Mouse (Mus musculus) forebrain, postnatal 0 days (tissue): ENCODE results near the gene Prss36. TPM values are rescaled to one million over a fixed set of nuclear protein-coding genes. Genes with fewer than 3 reads are reported as not detected.

ENCODE experiments used
- ATAC-seq: fragments of 200-750 bp; cut with Nextera tagmentation; 2 replicates; pipeline ENCODE4 v1.8.0; 2017; ENCODE audit warnings: mild to moderate bottlenecking, moderate library complexity
- DNase-seq: peaks from one replicate; pipeline ENCODE4 v3.0.0-alpha.2; 2015
- H3K27ac ChIP-seq: fragments of 300-500 bp; sonication (generic); 2 replicates; pipeline ENCODE4 v1.5.1; 2014; ENCODE audit warnings: low read depth, mild to moderate bottlenecking, antibody characterized with exemption, low read length, moderate library complexity, mixed read lengths
- H3K27me3 ChIP-seq: fragments of 300-500 bp; sonication (generic); 2 replicates; pipeline ENCODE4 v1.6.1; 2014; ENCODE audit warnings: mild to moderate bottlenecking, low read length, mixed read lengths; ENCODE audit not compliant: insufficient read depth
- H3K36me3 ChIP-seq: fragments of 300-500 bp; sonication (generic); 2 replicates; pipeline ENCODE4 v1.6.1; 2014; ENCODE audit warnings: mild to moderate bottlenecking, moderate library complexity; ENCODE audit not compliant: insufficient read depth
- H3K4me1 ChIP-seq: fragments of 300-500 bp; sonication (generic); 2 replicates; pipeline ENCODE4 v1.6.1; 2014; ENCODE audit warnings: antibody characterized with exemption; ENCODE audit not compliant: insufficient read depth
- H3K4me2 ChIP-seq: fragments of 300-500 bp; sonication (generic); 2 replicates; pipeline ENCODE4 v1.6.1; 2014; ENCODE audit warnings: low read depth, mild to moderate bottlenecking, moderate library complexity
- H3K4me3 ChIP-seq: fragments of 300-500 bp; sonication (generic); 2 replicates; pipeline ENCODE4 v1.5.1; 2014; ENCODE audit warnings: low read depth, low read length, mixed read lengths
- H3K9ac ChIP-seq: fragments of 300-500 bp; sonication (generic); 2 replicates; pipeline ENCODE4 v1.6.1; 2014; ENCODE audit warnings: mild to moderate bottlenecking
- H3K9me3 ChIP-seq: fragments of 300-500 bp; sonication (generic); 2 replicates; pipeline ENCODE4 v1.6.1; 2016; ENCODE audit warnings: low read length
- CTCF ChIP-seq: sonication (generic); IDR thresholded peaks from 2 replicates; pipeline ENCODE4 v1.5.1; 2016; ENCODE audit warnings: antibody characterized with exemption, control low read depth, low read depth
- WGBS: fragments of 180-500 bp; shearing (Covaris S2); extraction: QIAGEN DNeasy Blood & Tissue Kit; methylation state at CpG from one replicate; pipeline ENCODE4 v1.1.7; 2014; 5-methylcytosine and 5-hydroxymethylcytosine counted together
- polyA plus RNA-seq: library from polyadenylated mRNA; unstranded; fragments of >200 nt; fragmentation: Nextera tagmentation; extraction: Ambion mirVana; gene quantifications from 2 replicates; pipeline ENCODE4 v1.2.1, GENCODE M21; 2015
- total RNA-seq: library from RNA; depleted of rRNA; stranded (reverse); fragments of >200 nt; gene quantifications from 2 replicates; pipeline ENCODE4 v1.2.3, GENCODE M21; 2014

Prss36 gene
- total and polyA plus RNA-seq, 2 experiments from 2014 or later = 6.4 to 15.6 TPM

DNA sequence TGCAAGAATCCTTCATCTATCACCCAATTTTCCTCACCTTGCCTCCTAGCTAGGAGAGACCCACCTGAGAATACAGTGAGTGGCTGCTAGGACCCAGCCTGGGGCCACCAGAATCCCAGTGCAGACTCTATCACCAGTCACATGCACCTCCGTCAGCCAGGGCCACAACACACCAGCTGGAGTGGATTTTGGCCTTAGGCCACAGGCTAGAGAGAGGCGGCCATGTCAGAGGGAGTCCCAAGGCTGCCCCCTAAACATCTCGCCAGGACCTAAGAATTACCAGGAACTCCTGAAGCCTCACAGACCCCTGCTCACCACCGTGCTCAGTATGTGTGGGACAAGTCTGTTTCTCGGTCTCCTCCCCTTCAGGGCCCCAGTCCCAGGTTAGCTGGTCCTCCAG lies 12.4 kb downstream of the Prss36 start:
- 87% methylated on average over 5 of the region's 5 CpGs for WGBS
- no peak for DNase-seq

DNA sequence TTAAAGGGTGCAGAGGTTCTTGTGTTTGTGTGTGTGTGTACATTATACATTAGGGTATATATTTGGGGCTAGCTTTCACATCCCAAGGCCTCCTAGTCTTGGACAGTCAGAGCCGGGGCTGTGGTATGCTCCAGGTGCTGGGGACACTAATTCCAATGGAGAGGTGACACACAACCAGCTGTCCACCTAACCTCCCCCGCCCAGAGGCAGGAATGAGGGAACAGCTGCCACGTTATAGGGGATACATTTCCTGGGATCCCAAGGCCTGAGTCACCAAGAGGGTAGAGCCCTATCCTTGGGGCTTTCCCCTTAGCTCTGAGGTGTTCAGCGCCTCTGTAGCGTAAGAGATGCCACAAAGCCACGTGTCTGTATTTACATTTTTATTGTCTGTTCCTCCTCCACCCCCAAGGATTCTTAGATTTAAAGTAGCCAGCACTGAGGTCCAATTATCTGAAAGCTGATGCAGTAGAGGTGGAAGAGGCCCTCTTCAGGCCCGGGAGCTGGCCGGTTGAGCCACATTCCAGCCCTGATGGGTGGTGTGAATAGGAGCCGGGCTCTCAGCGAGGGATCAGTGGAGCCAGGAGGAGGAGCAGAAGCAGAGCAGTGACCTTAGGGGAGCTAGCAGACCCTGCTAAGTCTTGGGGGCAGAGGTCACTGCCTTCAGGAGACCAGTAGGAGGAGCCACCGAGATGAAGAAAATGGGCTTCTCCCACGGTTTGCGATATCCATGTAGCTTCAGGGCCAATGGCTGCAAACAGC lies 14.1 kb downstream of the Prss36 start:
- WGBS = 24% methylated on average over 13 of the region's 13 CpGs
- Histone ChIP-seq H3K27me3 (peaks cover 10% of the 10 kb centered on the region; the same call in 1 of the 2 replicates), H3K4me3 (no peak overlapping the region), H3K9ac (no peak overlapping the region), H3K36me3 (no peaks in the 10 kb centered on the region), H3K4me2 (no peak overlapping the region), H3K9me3 (no peaks in the 10 kb centered on the region), H3K27ac (no peak overlapping the region), H3K4me1 (0 out of 2 replicates have a peak, but pooled peaks cover 3% of the 10 kb centered on the region)
- no peak for ATAC-seq
- no peak for DNase-seq
- no peak for TF ChIP-seq CTCF

More for the DNA sequence above, 12.4 kb downstream of the Prss36 start:
- no peak for ATAC-seq
- H3K9me3 ChIP-seq = no peaks in the 10 kb centered on the region
- no peak overlapping the region for H3K4me2 ChIP-seq
- peaks cover 4% of the 10 kb centered on the region; the same call in 1 of the 2 replicates for H3K27me3 ChIP-seq
- H3K27ac ChIP-seq = no peak overlapping the region
- TF ChIP-seq CTCF = no peak
- H3K36me3 ChIP-seq = no peaks in the 10 kb centered on the region
- H3K4me1 ChIP-seq = 0 out of 2 replicates have a peak, but pooled peaks cover 3% of the 10 kb centered on the region
- H3K4me3 ChIP-seq = no peak overlapping the region
- H3K9ac ChIP-seq = no peak overlapping the region

DNA sequence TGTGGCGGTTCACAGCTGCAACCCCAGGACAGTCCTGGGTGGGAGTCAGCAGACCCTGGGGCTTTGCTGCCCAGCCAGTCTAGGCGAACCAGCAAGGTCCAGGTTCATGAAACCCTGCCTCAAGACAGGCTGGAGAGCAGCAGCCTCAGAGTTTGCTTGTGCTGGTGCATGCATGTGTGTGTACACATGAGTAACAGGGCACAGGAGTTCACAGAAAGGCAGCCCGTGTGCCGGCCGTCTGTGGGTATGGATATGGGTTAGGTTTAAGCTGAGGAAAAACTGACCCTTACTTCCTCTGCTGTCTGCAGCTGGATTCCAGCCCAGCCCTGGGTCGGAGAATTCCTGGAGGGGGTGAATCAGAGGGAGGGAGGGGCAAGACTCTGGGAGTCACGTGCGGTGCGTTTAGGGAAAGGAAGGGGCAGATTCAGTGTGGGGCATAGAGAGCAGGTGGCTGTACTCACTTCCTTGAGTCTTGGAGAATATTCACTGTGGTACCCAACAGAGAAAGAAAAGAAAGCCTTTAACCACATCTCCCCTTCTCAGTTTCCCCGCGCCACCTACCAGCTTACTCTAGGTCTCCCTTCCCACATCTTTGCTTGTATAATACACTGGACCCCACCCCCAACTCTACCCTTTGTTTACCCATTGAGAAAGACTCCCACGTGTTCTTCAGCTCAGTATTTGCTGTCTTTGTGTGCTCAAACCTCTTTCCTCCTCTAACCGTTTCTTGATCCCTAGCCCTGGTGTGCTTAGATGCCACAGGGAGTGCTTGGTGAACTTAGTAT lies 15.0 kb downstream of the Prss36 start:
- H3K27ac ChIP-seq = no peak overlapping the region
- no peak for ATAC-seq
- 0 out of 2 replicates have a peak, but pooled peaks cover 3% of the 10 kb centered on the region for H3K4me1 ChIP-seq
- H3K27me3 ChIP-seq = peaks cover 10% of the 10 kb centered on the region; the same call in 1 of the 2 replicates
- TF ChIP-seq CTCF = no peak
- 37% methylated on average over 13 of the region's 13 CpGs for WGBS
- peaks cover 7% of the 10 kb centered on the region; the same call in 1 of the 2 replicates for H3K36me3 ChIP-seq
- no peak overlapping the region for H3K4me2 ChIP-seq
- H3K9ac ChIP-seq = no peak overlapping the region
- no peaks in the 10 kb centered on the region for H3K9me3 ChIP-seq
- DNase-seq = no peak
- H3K4me3 ChIP-seq = no peak overlapping the region

DNA sequence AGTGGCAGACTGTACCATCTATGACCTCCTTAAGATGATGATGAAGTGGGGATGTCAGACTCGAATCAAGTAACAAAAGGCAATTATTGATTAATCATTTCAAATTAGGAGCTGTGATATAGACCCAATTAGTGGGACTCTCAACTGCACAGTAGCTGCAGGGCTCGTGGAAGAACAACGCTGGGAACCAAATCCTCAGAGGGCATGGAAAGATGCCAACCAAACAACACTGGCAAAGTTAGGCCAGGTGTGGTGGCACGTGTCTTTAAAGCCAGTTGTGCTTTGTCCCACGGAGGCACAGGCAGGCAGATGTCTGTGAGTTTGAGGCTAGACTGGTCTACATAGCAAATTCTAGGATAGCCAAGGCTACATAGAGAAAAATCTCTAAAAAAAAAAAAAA lies 15.9 kb downstream of the Prss36 start:
- Histone ChIP-seq H3K9me3 (no peaks in the 10 kb centered on the region), H3K9ac (no peak overlapping the region), H3K27ac (no peak overlapping the region), H3K36me3 (peaks cover 14% of the 10 kb centered on the region), H3K27me3 (peaks cover 10% of the 10 kb centered on the region; the same call in 1 of the 2 replicates), H3K4me3 (no peak overlapping the region), H3K4me1 (no peaks in the 10 kb centered on the region), H3K4me2 (no peak overlapping the region)
- ATAC-seq (no peak), DNase-seq (no peak)
- TF ChIP-seq CTCF = no peak
- WGBS = 63% methylated on average over 5 of the region's 5 CpGs

DNA sequence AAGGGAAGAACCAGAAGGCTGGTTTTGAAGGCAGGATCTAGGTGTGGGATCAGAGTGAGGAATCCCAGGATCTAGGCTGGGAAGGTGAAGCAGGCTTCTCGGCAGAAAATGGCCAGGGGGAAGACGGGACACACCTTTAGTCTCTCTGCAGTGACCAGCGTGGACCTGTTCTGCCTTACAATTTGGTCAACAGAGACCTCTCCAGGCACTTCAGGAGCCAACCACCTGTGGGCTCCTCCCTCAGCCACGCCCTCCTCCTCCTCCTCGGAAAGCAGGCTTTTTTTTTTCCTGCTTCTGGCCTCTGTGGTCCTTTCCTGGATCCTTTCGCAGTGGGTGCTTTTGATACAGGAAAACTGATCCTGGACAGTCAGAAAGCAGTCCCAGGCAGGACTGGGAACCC lies 16.6 kb downstream of the Prss36 start, which contains the start of gene Prss8:
Prss8 (minus strand) TSS at position 182 of the 400 bp plus-strand sequence.
- Histone ChIP-seq H3K9me3 (no peaks in the 10 kb centered on the region), H3K27me3 (peaks cover 10% of the 10 kb centered on the region; the same call in 1 of the 2 replicates), H3K27ac (no peak within 1 kb of the TSS), H3K36me3 (peaks cover 20% of the 10 kb centered on the region), H3K4me1 (no peaks in the 10 kb centered on the region), H3K4me2 (no peak within 1 kb of the TSS), H3K4me3 (no peak within 1 kb of the TSS), H3K9ac (no peak within 1 kb of the TSS)
- ATAC-seq = no peak
- no peak for TF ChIP-seq CTCF
- DNase-seq = no peak
- WGBS = 11% methylated on average over 5 of the region's 6 CpGs

DNA sequence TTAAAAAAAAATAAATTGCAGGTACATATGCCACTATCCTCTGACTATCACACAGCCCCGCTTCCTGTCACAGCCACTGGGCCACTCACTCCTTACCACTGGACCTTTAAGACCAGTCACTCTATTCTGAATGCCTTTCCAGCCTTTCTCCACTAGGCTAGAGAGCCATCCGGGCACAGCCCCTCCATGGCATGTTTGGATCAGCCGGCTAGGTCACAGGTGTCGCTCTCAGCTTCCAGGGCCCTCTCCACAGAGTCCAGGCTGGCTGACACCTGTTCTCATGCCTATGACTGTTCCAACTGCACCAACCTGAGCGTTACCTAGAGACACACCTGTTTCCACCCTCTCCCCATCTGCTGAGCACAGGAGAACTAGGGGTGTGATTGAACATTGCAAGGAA lies 17.9 kb downstream of the Prss36 start:
- peaks cover 30% of the 10 kb centered on the region for H3K36me3 ChIP-seq
- no peak overlapping the region for H3K27ac ChIP-seq
- ATAC-seq = no peak
- no peak overlapping the region for H3K4me2 ChIP-seq
- peaks cover 10% of the 10 kb centered on the region; the same call in 1 of the 2 replicates for H3K27me3 ChIP-seq
- no peak overlapping the region for H3K4me3 ChIP-seq
- no peaks in the 10 kb centered on the region for H3K4me1 ChIP-seq
- no peaks in the 10 kb centered on the region for H3K9me3 ChIP-seq
- 52% methylated on average over 5 of the region's 5 CpGs for WGBS
- no peak overlapping the region for H3K9ac ChIP-seq
- no peak for TF ChIP-seq CTCF
- DNase-seq = peak; percentile 6
